Mouse (Mus musculus) testis, adult 10 weeks (tissue): Measurements from ENCODE around the gene Adamtsl3. TPM values are rescaled to one million over a fixed set of nuclear protein-coding genes. Genes with fewer than 3 reads are reported as not detected.

Source experiments
- polyA plus RNA-seq: library from polyadenylated mRNA; stranded (reverse); fragments of 350-450 nt; fragmentation: Illumina TruSeq; extraction: RNeasy Lipid Tissue Mini Kit (QIAGEN cat#74804); gene quantifications from one replicate; pipeline ENCODE4 v1.2.3, GENCODE M21; 2014; ENCODE audit warnings: low read depth, low replicate concordance

Gene Adamtsl3
- 0.20 TPM for polyA plus RNA-seq

GRCm38 (mm10) chr7:82335211-82336121 is at the start of gene Adamtsl3:
Adamtsl3 (plus strand) TSS chr7:82335694.

GRCm38 (mm10) chr7:82648353-82649080 is 313.0 kb downstream of the Adamtsl3 start, which contains the start of the genes Saxo2 and Efl1:
Saxo2 (minus strand) TSS chr7:82648528.
Efl1 (plus strand) TSS chr7:82648614.

Other genes starting within 250 kb of the Adamtsl3 start
- gene Sh3gl3, start 161.9 kb upstream of the Adamtsl3 start, polyA plus RNA-seq: 183 TPM